Mouse (Mus musculus) embryonic facial prominence, embryonic 13.5 days (tissue): ENCODE measurements at regions not wholly inside any gene's neighbourhood (a gene's known extent, or its start where the extent isn't known, plus 50 kb on each side); places are given as distances from the start of the nearest gene placed in this dataset.

Experiments used
- ATAC-seq: fragments of 200-750 bp; cut with Nextera tagmentation; 2 replicates; pipeline ENCODE4 v1.8.0; 2017; ENCODE audit warnings: low read depth; ENCODE audit not compliant: insufficient number of reproducible peaks, insufficient read depth, low FRiP score, low TSS enrichment
- H3K27ac ChIP-seq: fragments of 300-500 bp; sonication (generic); 2 replicates; pipeline ENCODE4 v1.5.1; 2015; ENCODE audit warnings: moderate library complexity, mild to moderate bottlenecking, inconsistent platforms
- H3K27me3 ChIP-seq: fragments of 300-500 bp; sonication (generic); 2 replicates; pipeline ENCODE4 v1.6.1; 2015; ENCODE audit warnings: mild to moderate bottlenecking, inconsistent platforms
- H3K36me3 ChIP-seq: fragments of 300-500 bp; sonication (generic); 2 replicates; pipeline ENCODE4 v1.6.1; 2015; ENCODE audit warnings: mild to moderate bottlenecking, inconsistent platforms
- H3K4me1 ChIP-seq: fragments of 300-500 bp; sonication (generic); 2 replicates; pipeline ENCODE4 v1.6.1; 2015; ENCODE audit warnings: inconsistent platforms
- H3K4me2 ChIP-seq: fragments of 300-500 bp; sonication (generic); 2 replicates; pipeline ENCODE4 v1.6.1; 2015; ENCODE audit warnings: moderate library complexity, mild to moderate bottlenecking, inconsistent platforms
- H3K4me3 ChIP-seq: fragments of 300-500 bp; sonication (generic); 2 replicates; pipeline ENCODE4 v1.5.1; 2015; ENCODE audit warnings: mild to moderate bottlenecking, inconsistent platforms
- H3K9ac ChIP-seq: fragments of 300-500 bp; sonication (generic); 2 replicates; pipeline ENCODE4 v1.6.1; 2015; ENCODE audit warnings: mild to moderate bottlenecking, inconsistent platforms
- H3K9me3 ChIP-seq: fragments of 300-500 bp; sonication (generic); 2 replicates; pipeline ENCODE4 v1.6.1; 2016; ENCODE audit warnings: inconsistent platforms
- WGBS: fragments of 180-500 bp; shearing (Covaris S2); methylation state at CpG from one replicate; pipeline ENCODE4 v1.1.7; 2015; ENCODE audit warnings: mixed read lengths; 5-methylcytosine and 5-hydroxymethylcytosine counted together

- Histone ChIP-seq H3K9me3 (no peaks in the 10 kb centered on the region), H3K27ac (no peak overlapping the region), H3K4me1 (no peaks in the 10 kb centered on the region; the same call in 1 of the 2 replicates), H3K36me3 (no peaks in the 10 kb centered on the region), H3K4me2 (no peak overlapping the region), H3K9ac (no peak overlapping the region), H3K4me3 (no peak overlapping the region), H3K27me3 (peaks cover 12% of the 10 kb centered on the region)
- ATAC-seq = no peak
Observed at GRCm38 (mm10) chr12:46393769-46394168, 425.0 kb downstream of the Nova1 start.

GRCm38 (mm10) chr12:46378914-46379313 is 439.8 kb downstream of the Nova1 start:
- H3K4me1 ChIP-seq = no peaks in the 10 kb centered on the region
- H3K4me3 ChIP-seq = no peak overlapping the region
- H3K4me2 ChIP-seq = no peak overlapping the region
- no peak overlapping the region for H3K27ac ChIP-seq
- no peaks in the 10 kb centered on the region for H3K9me3 ChIP-seq
- H3K36me3 ChIP-seq = no peaks in the 10 kb centered on the region
- ATAC-seq = no peak
- H3K9ac ChIP-seq = no peak overlapping the region
- no peaks in the 10 kb centered on the region for H3K27me3 ChIP-seq

DNA sequence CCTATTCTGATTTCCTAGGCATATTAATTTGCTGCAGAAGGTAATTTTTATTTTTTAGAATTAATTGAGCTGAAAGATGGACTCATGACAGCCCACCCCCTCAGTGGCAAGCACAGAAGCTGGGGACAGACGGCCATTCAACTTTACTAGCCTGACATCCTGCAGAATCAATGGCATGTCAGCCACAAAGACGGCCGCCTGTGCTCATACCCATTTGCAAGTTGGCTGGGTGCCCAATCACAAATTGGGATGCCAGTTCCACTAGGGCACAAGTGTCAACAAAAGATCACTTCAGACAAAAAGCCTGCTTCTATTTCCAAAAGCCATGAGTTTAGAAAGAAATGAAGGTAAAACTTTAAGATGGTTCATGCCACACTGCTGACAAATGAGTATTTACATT is 447.0 kb downstream of the Nova1 start:
- Histone ChIP-seq H3K27me3 (no peaks in the 10 kb centered on the region), H3K9me3 (no peaks in the 10 kb centered on the region), H3K4me1 (no peaks in the 10 kb centered on the region), H3K4me2 (no peak overlapping the region), H3K36me3 (no peaks in the 10 kb centered on the region), H3K9ac (no peak overlapping the region), H3K4me3 (no peak overlapping the region), H3K27ac (no peak overlapping the region)
- ATAC-seq = no peak
- WGBS = 61% methylated on average over 3 of the region's 3 CpGs

DNA sequence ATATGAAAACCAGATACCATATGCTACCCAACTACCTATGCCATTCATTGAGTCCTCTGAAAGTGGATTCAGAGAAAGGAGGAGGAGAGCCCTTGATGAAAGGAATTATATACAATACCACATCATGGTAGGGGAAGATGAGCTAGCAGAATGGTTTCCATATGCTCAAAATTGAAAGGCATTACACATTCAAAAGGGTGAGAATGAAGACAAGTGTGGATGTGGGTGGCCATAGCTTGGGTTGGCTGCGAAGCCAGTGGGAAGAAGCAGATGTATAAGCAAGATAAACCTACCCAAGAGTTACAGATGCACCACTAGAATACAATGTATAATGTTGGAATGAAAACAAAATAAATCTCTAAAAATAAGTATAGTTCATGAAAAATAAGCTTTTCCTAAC is 485.4 kb downstream of the Nova1 start:
- H3K27me3 ChIP-seq = no peaks in the 10 kb centered on the region
- ATAC-seq = no peak
- WGBS = 67% methylated on average over 1 of the region's 1 CpGs
- H3K4me1 ChIP-seq = no peaks in the 10 kb centered on the region
- no peaks in the 10 kb centered on the region for H3K36me3 ChIP-seq
- no peak overlapping the region for H3K4me2 ChIP-seq
- H3K27ac ChIP-seq = no peak overlapping the region
- H3K9ac ChIP-seq = no peak overlapping the region
- no peak overlapping the region for H3K4me3 ChIP-seq
- H3K9me3 ChIP-seq = no peaks in the 10 kb centered on the region

DNA sequence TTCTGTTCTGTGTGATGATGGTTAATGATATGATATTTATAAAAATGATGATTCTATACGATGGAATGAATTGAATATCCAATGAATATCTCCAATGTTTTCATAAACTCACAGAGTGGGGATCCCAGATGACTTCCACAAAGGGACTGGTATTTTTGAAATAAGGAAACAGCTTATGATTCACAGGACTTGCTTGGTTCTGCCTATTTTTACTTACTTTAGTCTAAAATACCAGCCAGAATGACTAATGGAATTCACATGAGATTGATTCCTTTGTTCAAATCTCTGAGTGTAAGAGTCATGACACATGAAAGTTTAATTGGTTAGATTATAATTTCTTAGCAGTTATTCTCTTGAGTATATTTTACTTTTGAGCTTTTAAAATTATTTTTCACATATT is 490.9 kb downstream of the Nova1 start:
- 77% methylated on average over 1 of the region's 1 CpGs for WGBS
- no peaks in the 10 kb centered on the region for H3K36me3 ChIP-seq
- no peak overlapping the region for H3K4me2 ChIP-seq
- H3K9ac ChIP-seq = no peak overlapping the region
- H3K27me3 ChIP-seq = no peaks in the 10 kb centered on the region
- H3K9me3 ChIP-seq = no peaks in the 10 kb centered on the region
- H3K4me3 ChIP-seq = no peak overlapping the region
- no peaks in the 10 kb centered on the region for H3K4me1 ChIP-seq
- ATAC-seq = no peak
- H3K27ac ChIP-seq = no peak overlapping the region

DNA sequence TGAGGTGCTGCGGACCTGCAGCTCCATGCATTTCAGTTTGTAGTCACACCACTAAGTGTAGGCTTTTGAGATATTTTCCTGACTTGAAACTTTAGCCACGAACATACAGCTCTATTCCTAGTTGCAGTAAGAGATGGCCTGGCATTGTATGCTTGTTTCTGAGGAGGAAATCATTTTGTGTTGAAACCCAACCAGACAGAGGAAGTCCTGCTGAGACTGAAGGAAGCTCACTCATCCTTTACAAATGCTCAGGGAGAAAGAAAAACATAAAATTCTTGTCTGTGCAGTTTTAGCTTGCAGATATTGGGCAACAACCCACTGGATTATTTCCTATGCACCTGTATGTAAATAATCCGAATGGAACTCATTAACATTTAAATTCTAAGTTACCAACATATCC is 495.5 kb downstream of the Nova1 start:
- Histone ChIP-seq H3K27ac (no peak overlapping the region), H3K36me3 (no peaks in the 10 kb centered on the region), H3K9ac (no peak overlapping the region), H3K4me3 (no peak overlapping the region), H3K27me3 (no peaks in the 10 kb centered on the region), H3K4me1 (no peaks in the 10 kb centered on the region), H3K9me3 (no peaks in the 10 kb centered on the region), H3K4me2 (no peak overlapping the region)
- 69% methylated on average over 3 of the region's 3 CpGs for WGBS
- no peak for ATAC-seq

GRCm38 (mm10) chr12:46303136-46303797 is 515.5 kb downstream of the Nova1 start:
- H3K4me2 ChIP-seq = no peak overlapping the region
- H3K27ac ChIP-seq = no peak overlapping the region
- no peaks in the 10 kb centered on the region for H3K9me3 ChIP-seq
- ATAC-seq = no peak
- H3K4me1 ChIP-seq = no peaks in the 10 kb centered on the region
- H3K36me3 ChIP-seq = no peaks in the 10 kb centered on the region
- no peaks in the 10 kb centered on the region for H3K27me3 ChIP-seq
- no peak overlapping the region for H3K9ac ChIP-seq
- 77% methylated on average over 5 of the region's 5 CpGs for WGBS
- no peak overlapping the region for H3K4me3 ChIP-seq

DNA sequence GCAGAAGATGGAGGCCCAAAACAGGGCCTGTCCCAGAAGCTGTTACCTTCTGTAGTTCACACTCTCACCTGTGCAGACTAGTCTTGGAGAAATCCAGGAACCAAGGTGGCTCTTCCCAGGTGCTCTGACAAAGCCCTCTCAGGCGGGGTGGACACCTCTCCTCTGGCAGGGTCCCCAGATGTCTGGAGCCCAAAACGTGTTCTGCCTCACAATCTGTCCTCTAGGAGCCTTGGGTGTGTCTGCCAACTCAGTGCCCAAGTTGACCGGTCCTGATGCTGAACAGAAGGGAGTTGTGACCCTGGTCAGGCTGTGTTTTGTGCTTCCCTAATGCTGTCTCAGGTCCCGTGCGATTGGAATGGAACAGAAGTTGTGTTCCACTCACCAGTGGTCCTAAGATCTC is 519.8 kb downstream of the Nova1 start:
- WGBS = 78% methylated on average over 5 of the region's 5 CpGs
- H3K4me3 ChIP-seq = no peak overlapping the region
- no peak for ATAC-seq

GRCm38 (mm10) chr12:46284519-46284918 is 534.2 kb downstream of the Nova1 start:
- ATAC-seq = no peak
- H3K4me1 ChIP-seq = no peaks in the 10 kb centered on the region
- no peak overlapping the region for H3K9ac ChIP-seq
- no peaks in the 10 kb centered on the region for H3K27me3 ChIP-seq
- H3K4me2 ChIP-seq = no peak overlapping the region
- H3K27ac ChIP-seq = no peak overlapping the region
- 73% methylated on average over 3 of the region's 3 CpGs for WGBS
- H3K36me3 ChIP-seq = no peaks in the 10 kb centered on the region
- no peak overlapping the region for H3K4me3 ChIP-seq
- 0 out of 2 replicates have a peak, but pooled peaks cover 2% of the 10 kb centered on the region for H3K9me3 ChIP-seq

More for the DNA sequence above, 519.8 kb downstream of the Nova1 start:
- H3K36me3 ChIP-seq = no peaks in the 10 kb centered on the region
- H3K27me3 ChIP-seq = no peaks in the 10 kb centered on the region
- H3K9me3 ChIP-seq = no peaks in the 10 kb centered on the region
- H3K27ac ChIP-seq = no peak overlapping the region
- no peaks in the 10 kb centered on the region for H3K4me1 ChIP-seq
- H3K4me2 ChIP-seq = no peak overlapping the region
- H3K9ac ChIP-seq = no peak overlapping the region

- ATAC-seq = no peak
- WGBS = 86% methylated on average over 1 of the region's 1 CpGs
Observed at GRCm38 (mm10) chr12:46248402-46249018, 570.2 kb downstream of the Nova1 start.

DNA sequence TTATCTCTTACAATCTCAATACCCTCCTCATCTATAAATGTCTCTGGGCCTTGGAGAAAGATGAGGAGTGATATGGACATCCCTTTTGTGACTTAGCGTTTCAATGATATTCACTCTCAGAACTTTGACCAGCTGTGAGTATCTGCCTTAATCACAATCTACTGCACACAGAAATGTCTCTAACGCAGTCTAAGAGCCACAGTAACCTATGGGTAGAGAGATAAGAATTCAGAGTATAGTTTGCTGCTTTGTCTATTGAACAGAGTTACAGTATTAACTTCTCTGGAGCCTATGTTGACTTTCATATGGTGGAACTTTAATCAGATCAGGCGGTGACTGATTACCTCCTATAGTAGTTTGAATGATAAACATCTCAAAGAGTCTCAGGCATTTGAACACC is 573.8 kb downstream of the Nova1 start:
- no peaks in the 10 kb centered on the region for H3K27me3 ChIP-seq

More at GRCm38 (mm10) chr12:46248402-46249018, 570.2 kb downstream of the Nova1 start:
- H3K4me2 ChIP-seq = no peak overlapping the region
- H3K9ac ChIP-seq = no peak overlapping the region
- H3K4me1 ChIP-seq = 0 out of 2 replicates have a peak, but pooled peaks cover 3% of the 10 kb centered on the region
- H3K27me3 ChIP-seq = no peaks in the 10 kb centered on the region
- H3K27ac ChIP-seq = no peak overlapping the region
- H3K4me3 ChIP-seq = no peak overlapping the region
- no peaks in the 10 kb centered on the region for H3K36me3 ChIP-seq
- no peaks in the 10 kb centered on the region for H3K9me3 ChIP-seq

DNA sequence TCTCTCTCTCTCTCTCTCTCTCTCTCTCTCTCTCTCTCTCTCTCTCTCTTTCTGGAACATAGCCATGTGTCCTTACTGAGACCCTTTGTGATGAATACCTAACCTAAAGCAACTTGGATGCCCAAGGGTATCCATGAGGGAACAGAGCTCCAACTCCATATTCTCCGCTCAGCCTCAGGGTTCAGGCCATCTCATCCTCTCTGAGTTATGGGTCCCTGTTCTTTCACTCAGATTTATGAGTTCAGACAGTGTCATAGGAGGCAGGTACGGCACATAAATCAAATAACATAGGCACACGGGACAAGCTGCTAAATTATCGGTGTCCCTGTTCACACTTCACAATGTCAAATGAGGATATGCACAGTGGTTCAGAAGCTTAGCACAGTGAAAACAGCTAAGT is 586.4 kb downstream of the Nova1 start:
- no peak for ATAC-seq
- Histone ChIP-seq H3K4me3 (no peak overlapping the region), H3K27me3 (no peaks in the 10 kb centered on the region), H3K4me1 (no peaks in the 10 kb centered on the region), H3K4me2 (no peak overlapping the region), H3K9ac (no peak overlapping the region), H3K9me3 (no peaks in the 10 kb centered on the region), H3K27ac (no peak overlapping the region), H3K36me3 (no peaks in the 10 kb centered on the region)
- 86% methylated on average over 4 of the region's 4 CpGs for WGBS

More for the DNA sequence above, 573.8 kb downstream of the Nova1 start:
- H3K4me1 ChIP-seq = 0 out of 2 replicates have a peak, but pooled peaks cover 3% of the 10 kb centered on the region
- WGBS = 85% methylated on average over 3 of the region's 3 CpGs
- H3K4me2 ChIP-seq = no peak overlapping the region
- H3K4me3 ChIP-seq = no peak overlapping the region
- H3K9me3 ChIP-seq = no peaks in the 10 kb centered on the region
- H3K27ac ChIP-seq = no peak overlapping the region
- no peak for ATAC-seq
- H3K9ac ChIP-seq = no peak overlapping the region
- no peaks in the 10 kb centered on the region for H3K36me3 ChIP-seq
